In genomic region chr15:3996267-3997010, GRCm38 (mm10) we compare ENCODE assay signal across 8 mouse cellular contexts. TPM values are rescaled to one million over a fixed set of nuclear protein-coding genes. Genes with fewer than 3 reads are reported as not detected.
A peak's percentile ranks its signal among the peaks of the same experiment; 100 is the strongest.
DNase-seq lines count a peak whose midpoint lies in the region; ATAC-seq and TF ChIP-seq lines count a peak whose summit lies in the region.

No protein-coding gene starts in this region.

- WGBS in heart, postnatal 0 days = 17% methylated on average over 14 of the region's 14 CpGs
- 25% methylated on average over 14 of the region's 14 CpGs for WGBS in hindbrain, embryonic 10.5 days
- WGBS in midbrain, embryonic 11.5 days = 24% methylated on average over 14 of the region's 14 CpGs

- intact Hi-C loops in heart, postnatal 25 days (cut with DNase I) = loop anchor here (1.0 kb wide), 1 partner anchor 31 kb away; no protein-coding TSS in a partner anchor
- intact Hi-C loops in gastrocnemius, postnatal 14 days (cut with DNase I; ENCODE audit: low total_unique reads) = no loop called here

- no peak for TF ChIP-seq EP300 in heart, postnatal 0 days (IDR thresholded peaks at IDR 0.05; ENCODE audit: low read depth)

- H3K4me3 ChIP-seq in heart, postnatal 0 days (ENCODE audit: low read depth, low read length) = peak overlapping the region; percentile 46
- peak overlapping the region; percentile 67 for H3K4me3 ChIP-seq in hindbrain, embryonic 10.5 days
- peak overlapping the region; percentile 59 for H3K4me3 ChIP-seq in midbrain, embryonic 11.5 days (ENCODE audit: low read depth, low read length)

- ATAC-seq in heart, postnatal 0 days (ENCODE audit: insufficient read depth, low read depth) = peak; percentile 0; the same call in 1 of the 2 replicates
- no peak for ATAC-seq in midbrain, embryonic 11.5 days (ENCODE audit: low FRiP score)
- no peak for ATAC-seq in CD4-positive, CD25-positive, alpha-beta regulatory T cell, adult 4 months

- no peaks in the 10 kb centered on the region for H3K27me3 ChIP-seq in heart, postnatal 0 days (ENCODE audit: control insufficient read depth, insufficient read depth, low read length)
- H3K27me3 ChIP-seq in hindbrain, embryonic 10.5 days (ENCODE audit: insufficient read depth, poor library complexity, severe bottlenecking) = no peaks in the 10 kb centered on the region
- no peaks in the 10 kb centered on the region for H3K27me3 ChIP-seq in midbrain, embryonic 11.5 days (ENCODE audit: control insufficient read depth, insufficient read depth, low read length)

- DNase-seq in heart, postnatal 0 days (ENCODE audit: low spot score) = no peak
- no peak for DNase-seq in heart, postnatal 25 days (ENCODE audit: low spot score)
- DNase-seq in R1 (ENCODE audit: low read depth, low spot score) = peak; percentile 79
- no peak for DNase-seq in hindbrain, embryonic 10.5 days (ENCODE audit: low spot score)
- DNase-seq in midbrain, embryonic 11.5 days (ENCODE audit: low spot score, missing footprints) = no peak
- no peak for DNase-seq in layer of hippocampus, adult 8-10 months (ENCODE audit: low spot score in 2 of 2)
- no peak for DNase-seq in gastrocnemius, postnatal 14 days

- peak overlapping the region; percentile 57 for H3K9ac ChIP-seq in heart, postnatal 0 days (replicated peaks; ENCODE audit: low read depth, low read length)
- peak overlapping the region; percentile 55 for H3K9ac ChIP-seq in midbrain, embryonic 11.5 days (ENCODE audit: low read length)

- peak overlapping the region; percentile 66 for H3K4me2 ChIP-seq in heart, postnatal 0 days (ENCODE audit: low read depth, low read length)
- peak overlapping the region; percentile 56 for H3K4me2 ChIP-seq in midbrain, embryonic 11.5 days

- H3K36me3 ChIP-seq in heart, postnatal 0 days (replicated peaks; ENCODE audit: control insufficient read depth, insufficient read depth, low read length) = peaks cover 7% of the 10 kb centered on the region
- H3K36me3 ChIP-seq in hindbrain, embryonic 10.5 days = peaks cover 8% of the 10 kb centered on the region
- peaks cover 3% of the 10 kb centered on the region for H3K36me3 ChIP-seq in midbrain, embryonic 11.5 days (ENCODE audit: control insufficient read depth, insufficient read depth, low read length)

- peak overlapping the region; percentile 97 for H3K27ac ChIP-seq in heart, postnatal 0 days (ENCODE audit: low read depth)
- H3K27ac ChIP-seq in hindbrain, embryonic 10.5 days = peak overlapping the region; percentile 96
- peak overlapping the region; percentile 50 for H3K27ac ChIP-seq in midbrain, embryonic 11.5 days (ENCODE audit: low read depth, low read length)

- TF ChIP-seq CTCF in heart, postnatal 0 days (IDR thresholded peaks at IDR 0.05; ENCODE audit: low read depth) = no peak

- no peaks in the 10 kb centered on the region for H3K9me3 ChIP-seq in heart, postnatal 0 days (replicated peaks; ENCODE audit: control insufficient read depth, low read length)
- no peaks in the 10 kb centered on the region for H3K9me3 ChIP-seq in hindbrain, embryonic 10.5 days
- H3K9me3 ChIP-seq in midbrain, embryonic 11.5 days (ENCODE audit: control insufficient read depth, low read length) = no peaks in the 10 kb centered on the region

- H3K4me1 ChIP-seq in heart, postnatal 0 days (ENCODE audit: control insufficient read depth, insufficient read depth) = 0 out of 2 replicates have a peak, but pooled peaks cover 5% of the 10 kb centered on the region
- peaks cover 13% of the 10 kb centered on the region for H3K4me1 ChIP-seq in hindbrain, embryonic 10.5 days (replicated peaks)
- H3K4me1 ChIP-seq in midbrain, embryonic 11.5 days (ENCODE audit: control insufficient read depth, insufficient read depth, low read length) = peaks cover 4% of the 10 kb centered on the region

RNA-seq across cellular contexts. Expression of gene AW549877, which starts 0.9 kb away (rescaled TPM):
- total RNA-seq in heart, postnatal 0 days (2014; rRNA removed; ENCODE audit: low replicate concordance) = 16.3 and 16.4 TPM in 2 replicates
- polyA plus RNA-seq in heart, postnatal 0 days (2015; fragmentation: Nextera tagmentation; extraction: Ambion mirVana) = 11.7 and 12.5 TPM in 2 replicates
- total RNA-seq in heart, postnatal 25 days (2021) = 10 to 100 TPM; 22.9 to 25.3 TPM
- polyA plus RNA-seq in hindbrain, embryonic 10.5 days (2016; fragmentation: Nextera tagmentation; extraction: Ambion mirVana) = 38.4 and 39.3 TPM in 2 replicates
- polyA plus RNA-seq in midbrain, embryonic 11.5 days (2014; fragmentation: Nextera tagmentation; extraction: Ambion mirVana) = 65.5 and 72.7 TPM in 2 replicates
- 10 to 100 TPM; 37.1 to 51.1 (median 45.9) TPM for total RNA-seq in layer of hippocampus, adult 8-10 months (2022)
- 10 to 100 TPM; 11.0 to 13.2 TPM for total RNA-seq in gastrocnemius, postnatal 14 days (2021)
- 10 to 100 TPM; 33.3 to 34.5 TPM for polyA plus RNA-seq in CD4-positive, CD25-positive, alpha-beta regulatory T cell, adult 4 months (2017; shearing (Covaris generic))

RNA-seq across cellular contexts. Expression of gene Fbxo4, which starts 17.1 kb away (rescaled TPM):
- 8.6 and 16.6 TPM in 2 replicates for total RNA-seq in heart, postnatal 0 days (2014; rRNA removed; ENCODE audit: low replicate concordance)
- polyA plus RNA-seq in heart, postnatal 0 days (2015; fragmentation: Nextera tagmentation; extraction: Ambion mirVana) = 15.4 and 16.5 TPM in 2 replicates
- 1 to 10 TPM; 6.5 to 8.6 TPM for total RNA-seq in heart, postnatal 25 days (2021)
- 4.3 and 5.2 TPM in 2 replicates for polyA plus RNA-seq in hindbrain, embryonic 10.5 days (2016; fragmentation: Nextera tagmentation; extraction: Ambion mirVana)
- 5.6 and 7.1 TPM in 2 replicates for polyA plus RNA-seq in midbrain, embryonic 11.5 days (2014; fragmentation: Nextera tagmentation; extraction: Ambion mirVana)
- total RNA-seq in layer of hippocampus, adult 8-10 months (2022) = 10 to 100 TPM in 2 of 4 experiments, 1 to 10 TPM in 2; 8.5 to 11.0 (median 9.9) TPM
- total RNA-seq in gastrocnemius, postnatal 14 days (2021) = 1 to 10 TPM; 5.0 to 5.1 TPM
- 1 to 10 TPM; 2.4 to 8.0 TPM for polyA plus RNA-seq in CD4-positive, CD25-positive, alpha-beta regulatory T cell, adult 4 months (2017; shearing (Covaris generic))

RNA-seq across cellular contexts. Expression of gene Oxct1, which starts 29.7 kb away (rescaled TPM):
- total RNA-seq in heart, postnatal 0 days (2014; rRNA removed; ENCODE audit: low replicate concordance) = 262 and 335 TPM in 2 replicates
- polyA plus RNA-seq in heart, postnatal 0 days (2015; fragmentation: Nextera tagmentation; extraction: Ambion mirVana) = 301 and 332 TPM in 2 replicates
- total RNA-seq in heart, postnatal 25 days (2021) = 1,000 to 10,000 TPM; 1,289 to 1,329 TPM
- polyA plus RNA-seq in hindbrain, embryonic 10.5 days (2016; fragmentation: Nextera tagmentation; extraction: Ambion mirVana) = 101 and 114 TPM in 2 replicates
- polyA plus RNA-seq in midbrain, embryonic 11.5 days (2014; fragmentation: Nextera tagmentation; extraction: Ambion mirVana) = 190 and 208 TPM in 2 replicates
- 100 to 1,000 TPM; 244 to 283 (median 271) TPM for total RNA-seq in layer of hippocampus, adult 8-10 months (2022)
- total RNA-seq in gastrocnemius, postnatal 14 days (2021) = 100 to 1,000 TPM; 109 to 140 TPM
- 10 to 100 TPM; 46.6 to 74.0 TPM for polyA plus RNA-seq in CD4-positive, CD25-positive, alpha-beta regulatory T cell, adult 4 months (2017; shearing (Covaris generic))
